Mouse (Mus musculus): Measurements from ENCODE around the gene Cbfa2t3. TPM values are rescaled to one million over a fixed set of nuclear protein-coding genes. Genes with fewer than 3 reads are reported as not detected.

Gene Cbfa2t3
- polyA plus RNA-seq, 1 experiment from 2014 or later: 23.9 TPM

GRCm38 (mm10) chr8:122676621-122677480, 22.1 kb downstream of the Cbfa2t3 start:
- Histone ChIP-seq H3K27me3 (ENCODE audit: control insufficient read depth, insufficient read depth, low read length) (peaks cover 4% of the 10 kb centered on the region; the same call in 1 of the 2 replicates), H3K36me3 (ENCODE audit: control insufficient read depth, insufficient read depth, low read length) (0 out of 2 replicates have a peak, but pooled peaks cover 4% of the 10 kb centered on the region), H3K27ac (ENCODE audit: low read depth, low read length) (peak overlapping the region; percentile 97), H3K9me3 (ENCODE audit: control insufficient read depth, low read length) (no peaks in the 10 kb centered on the region), H3K4me2 (ENCODE audit: low read depth, low read length) (peak overlapping the region; percentile 82), H3K9ac (replicated peaks; ENCODE audit: low read depth, low read length) (peak overlapping the region; percentile 95), H3K4me1 (ENCODE audit: control insufficient read depth, insufficient read depth, low read length) (peaks cover 46% of the 10 kb centered on the region), H3K4me3 (ENCODE audit: low read depth, low read length) (peak overlapping the region; percentile 86)
- 11% methylated on average over 16 of the region's 16 CpGs for WGBS
- ATAC-seq (ENCODE audit: low read depth): 0 out of 2 replicates have a peak, but pooled peaks have one; percentile 10

GRCm38 (mm10) chr8:122675596-122676420, 23.1 kb downstream of the Cbfa2t3 start:
- peak overlapping the region; percentile 95 for H3K9ac ChIP-seq (replicated peaks; ENCODE audit: low read depth, low read length)
- H3K27me3 ChIP-seq (ENCODE audit: control insufficient read depth, insufficient read depth, low read length): peaks cover 4% of the 10 kb centered on the region; the same call in 1 of the 2 replicates
- H3K4me1 ChIP-seq (ENCODE audit: control insufficient read depth, insufficient read depth, low read length): peaks cover 52% of the 10 kb centered on the region
- WGBS: 57% methylated on average over 17 of the region's 17 CpGs
- peak overlapping the region; percentile 97 for H3K27ac ChIP-seq (ENCODE audit: low read depth, low read length)
- H3K9me3 ChIP-seq (ENCODE audit: control insufficient read depth, low read length): no peaks in the 10 kb centered on the region
- peak overlapping the region; percentile 82 for H3K4me2 ChIP-seq (ENCODE audit: low read depth, low read length)
- H3K36me3 ChIP-seq (ENCODE audit: control insufficient read depth, insufficient read depth, low read length): 0 out of 2 replicates have a peak, but pooled peaks cover 4% of the 10 kb centered on the region
- H3K4me3 ChIP-seq (ENCODE audit: low read depth, low read length): peak overlapping the region; percentile 86
- ATAC-seq (ENCODE audit: low read depth): no peak

GRCm38 (mm10) chr8:122674999-122675398, 23.9 kb downstream of the Cbfa2t3 start:
- ATAC-seq (ENCODE audit: low read depth): no peak
- H3K27ac ChIP-seq (ENCODE audit: low read depth, low read length): no peak overlapping the region
- WGBS: 42% methylated on average over 7 of the region's 7 CpGs
- peak overlapping the region; percentile 82 for H3K4me2 ChIP-seq (ENCODE audit: low read depth, low read length)
- H3K9me3 ChIP-seq (ENCODE audit: control insufficient read depth, low read length): no peaks in the 10 kb centered on the region
- peaks cover 54% of the 10 kb centered on the region for H3K4me1 ChIP-seq (ENCODE audit: control insufficient read depth, insufficient read depth, low read length)
- no peak overlapping the region for H3K9ac ChIP-seq (replicated peaks; ENCODE audit: low read depth, low read length)
- 0 out of 2 replicates have a peak, but pooled peaks cover 4% of the 10 kb centered on the region for H3K36me3 ChIP-seq (ENCODE audit: control insufficient read depth, insufficient read depth, low read length)
- peak overlapping the region; percentile 86 for H3K4me3 ChIP-seq (ENCODE audit: low read depth, low read length)
- peaks cover 4% of the 10 kb centered on the region; the same call in 1 of the 2 replicates for H3K27me3 ChIP-seq (ENCODE audit: control insufficient read depth, insufficient read depth, low read length)

GRCm38 (mm10) chr8:122673989-122674388, 24.9 kb downstream of the Cbfa2t3 start:
- H3K9me3 ChIP-seq (ENCODE audit: control insufficient read depth, low read length): no peaks in the 10 kb centered on the region
- no peak overlapping the region for H3K27ac ChIP-seq (ENCODE audit: low read depth, low read length)
- H3K36me3 ChIP-seq (ENCODE audit: control insufficient read depth, insufficient read depth, low read length): 0 out of 2 replicates have a peak, but pooled peaks cover 4% of the 10 kb centered on the region
- ATAC-seq (ENCODE audit: low read depth): no peak
- H3K9ac ChIP-seq (replicated peaks; ENCODE audit: low read depth, low read length): no peak overlapping the region
- H3K4me1 ChIP-seq (ENCODE audit: control insufficient read depth, insufficient read depth, low read length): peaks cover 52% of the 10 kb centered on the region
- H3K27me3 ChIP-seq (ENCODE audit: control insufficient read depth, insufficient read depth, low read length): peaks cover 4% of the 10 kb centered on the region; the same call in 1 of the 2 replicates
- peak overlapping the region; percentile 82 for H3K4me2 ChIP-seq (ENCODE audit: low read depth, low read length)
- no peak overlapping the region for H3K4me3 ChIP-seq (ENCODE audit: low read depth, low read length)
- 69% methylated on average over 12 of the region's 12 CpGs for WGBS

- H3K4me1 ChIP-seq (ENCODE audit: control insufficient read depth, insufficient read depth, low read length): peaks cover 63% of the 10 kb centered on the region
- 0 out of 2 replicates have a peak, but pooled peaks cover 4% of the 10 kb centered on the region for H3K36me3 ChIP-seq (ENCODE audit: control insufficient read depth, insufficient read depth, low read length)
- H3K4me2 ChIP-seq (ENCODE audit: low read depth, low read length): peak overlapping the region; percentile 7; the same call in 1 of the 2 replicates
- no peaks in the 10 kb centered on the region for H3K9me3 ChIP-seq (ENCODE audit: control insufficient read depth, low read length)
- H3K9ac ChIP-seq (replicated peaks; ENCODE audit: low read depth, low read length): no peak overlapping the region
- ATAC-seq (ENCODE audit: low read depth): no peak
- WGBS: 71% methylated on average over 6 of the region's 6 CpGs
- no peaks in the 10 kb centered on the region for H3K27me3 ChIP-seq (ENCODE audit: control insufficient read depth, insufficient read depth, low read length)
- H3K4me3 ChIP-seq (ENCODE audit: low read depth, low read length): no peak overlapping the region
- H3K27ac ChIP-seq (ENCODE audit: low read depth, low read length): no peak overlapping the region
Observed at GRCm38 (mm10) chr8:122671894-122672293, 27.0 kb downstream of the Cbfa2t3 start.

- Histone ChIP-seq H3K4me1 (ENCODE audit: control insufficient read depth, insufficient read depth, low read length) (peaks cover 68% of the 10 kb centered on the region), H3K9ac (replicated peaks; ENCODE audit: low read depth, low read length) (no peak overlapping the region), H3K36me3 (ENCODE audit: control insufficient read depth, insufficient read depth, low read length) (0 out of 2 replicates have a peak, but pooled peaks cover 4% of the 10 kb centered on the region), H3K27ac (ENCODE audit: low read depth, low read length) (no peak overlapping the region), H3K4me3 (ENCODE audit: low read depth, low read length) (no peak overlapping the region), H3K4me2 (ENCODE audit: low read depth, low read length) (no peak overlapping the region), H3K27me3 (ENCODE audit: control insufficient read depth, insufficient read depth, low read length) (no peaks in the 10 kb centered on the region), H3K9me3 (ENCODE audit: control insufficient read depth, low read length) (no peaks in the 10 kb centered on the region)
- ATAC-seq (ENCODE audit: low read depth): no peak
- 78% methylated on average over 3 of the region's 3 CpGs for WGBS
Observed at GRCm38 (mm10) chr8:122670718-122671117, 28.2 kb downstream of the Cbfa2t3 start.

GRCm38 (mm10) chr8:122670001-122670400, 28.9 kb downstream of the Cbfa2t3 start:
- no peak for ATAC-seq (ENCODE audit: low read depth)
- Histone ChIP-seq H3K9ac (replicated peaks; ENCODE audit: low read depth, low read length) (peak overlapping the region; percentile 11; the same call in 1 of the 2 replicates), H3K36me3 (ENCODE audit: control insufficient read depth, insufficient read depth, low read length) (0 out of 2 replicates have a peak, but pooled peaks cover 4% of the 10 kb centered on the region), H3K27ac (ENCODE audit: low read depth, low read length) (no peak overlapping the region), H3K27me3 (ENCODE audit: control insufficient read depth, insufficient read depth, low read length) (no peaks in the 10 kb centered on the region), H3K4me2 (ENCODE audit: low read depth, low read length) (peak overlapping the region; percentile 4; the same call in 1 of the 2 replicates), H3K9me3 (ENCODE audit: control insufficient read depth, low read length) (no peaks in the 10 kb centered on the region), H3K4me3 (ENCODE audit: low read depth, low read length) (no peak overlapping the region), H3K4me1 (ENCODE audit: control insufficient read depth, insufficient read depth, low read length) (peaks cover 66% of the 10 kb centered on the region)
- 18% methylated on average over 11 of the region's 11 CpGs for WGBS

GRCm38 (mm10) chr8:122669370-122669769, 29.5 kb downstream of the Cbfa2t3 start:
- Histone ChIP-seq H3K36me3 (ENCODE audit: control insufficient read depth, insufficient read depth, low read length) (0 out of 2 replicates have a peak, but pooled peaks cover 4% of the 10 kb centered on the region), H3K9ac (replicated peaks; ENCODE audit: low read depth, low read length) (0 out of 2 replicates have a peak overlapping the region, but pooled peaks have one; percentile 11), H3K4me1 (ENCODE audit: control insufficient read depth, insufficient read depth, low read length) (peaks cover 67% of the 10 kb centered on the region), H3K27ac (ENCODE audit: low read depth, low read length) (no peak overlapping the region), H3K27me3 (ENCODE audit: control insufficient read depth, insufficient read depth, low read length) (no peaks in the 10 kb centered on the region), H3K4me2 (ENCODE audit: low read depth, low read length) (no peak overlapping the region), H3K9me3 (ENCODE audit: control insufficient read depth, low read length) (no peaks in the 10 kb centered on the region), H3K4me3 (ENCODE audit: low read depth, low read length) (no peak overlapping the region)
- 18% methylated on average over 5 of the region's 5 CpGs for WGBS
- no peak for ATAC-seq (ENCODE audit: low read depth)
